Mouse (Mus musculus): ENCODE data around the gene Bri3bp.

DNA sequence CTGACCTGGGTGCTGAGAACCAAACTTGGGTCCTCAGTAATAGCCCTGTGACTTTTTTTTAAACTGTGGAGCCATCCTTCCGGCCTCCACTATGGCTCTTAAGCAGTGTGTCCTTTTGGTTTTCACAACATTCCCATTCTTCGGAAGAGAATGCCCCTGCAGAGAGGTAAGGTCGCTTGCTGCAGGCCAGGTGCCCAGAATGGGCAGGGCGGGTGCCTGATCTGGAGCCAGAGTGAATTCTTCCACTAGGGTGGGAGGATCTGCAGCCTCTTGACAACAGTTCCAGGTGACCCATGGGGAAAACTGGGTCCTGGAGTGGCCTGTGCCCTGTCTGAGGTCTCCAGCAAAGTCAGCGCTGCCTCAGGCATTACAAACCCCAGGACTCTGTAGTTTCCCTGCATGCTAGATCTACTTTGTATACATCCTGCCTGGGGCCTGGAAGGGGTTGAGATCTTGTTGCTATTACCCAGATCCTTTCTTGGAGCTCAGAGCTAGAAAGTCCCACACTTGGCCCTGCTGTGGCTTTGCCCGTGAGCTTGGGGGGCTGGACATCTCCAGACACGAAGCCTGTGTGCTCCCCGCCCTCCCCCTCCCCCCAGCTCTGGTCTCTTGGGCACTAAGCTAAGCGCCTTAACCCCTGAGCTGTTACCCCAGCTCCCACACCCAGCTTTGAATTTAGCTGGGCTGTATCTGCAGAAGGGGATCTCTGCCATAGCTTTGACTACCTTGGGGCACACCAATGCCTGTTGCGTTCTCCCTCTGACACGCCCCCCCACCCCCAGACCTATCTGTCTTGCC lies 39.3 kb downstream of the Bri3bp start:
- TF ChIP-seq CTCF (IDR thresholded peaks at IDR 0.05; ENCODE audit: low read depth, low read length) (no peak), POLR2A (IDR thresholded peaks at IDR 0.05; ENCODE audit: insufficient read depth, low read length) (no peak)
